Mouse (Mus musculus) midbrain, postnatal 0 days (tissue): ENCODE data around the gene Srsf6. TPM values are rescaled to one million over a fixed set of nuclear protein-coding genes. Genes with fewer than 3 reads are reported as not detected.

ENCODE experiments used
- ATAC-seq: fragments of 200-750 bp; cut with Nextera tagmentation; 2 replicates; pipeline ENCODE4 v1.8.0; 2017; ENCODE audit warnings: moderate number of reproducible peaks, mild to moderate bottlenecking, moderate TSS enrichment, moderate library complexity; ENCODE audit not compliant: low FRiP score
- DNase-seq: peaks from one replicate; pipeline ENCODE4 v3.0.0-alpha.2; 2015; ENCODE audit warnings: low spot score
- H3K27ac ChIP-seq: fragments of 300-500 bp; sonication (generic); 2 replicates; pipeline ENCODE4 v1.5.1; 2014; ENCODE audit warnings: low read depth, mild to moderate bottlenecking, low read length, mixed read lengths
- H3K27me3 ChIP-seq: fragments of 300-500 bp; sonication (generic); 2 replicates; pipeline ENCODE4 v1.6.1; 2014; ENCODE audit warnings: low read length, control low read depth, mixed read lengths; ENCODE audit not compliant: insufficient read depth
- H3K36me3 ChIP-seq: fragments of 300-500 bp; sonication (generic); 2 replicates; pipeline ENCODE4 v1.6.1; 2014; ENCODE audit warnings: low read length, control low read depth, mixed read lengths; ENCODE audit not compliant: insufficient read depth
- H3K4me1 ChIP-seq: fragments of 300-500 bp; sonication (generic); 2 replicates; pipeline ENCODE4 v1.6.1; 2014; ENCODE audit warnings: mild to moderate bottlenecking, control low read depth, antibody characterized with exemption, low read length, mixed read lengths; ENCODE audit not compliant: insufficient read depth
- H3K4me2 ChIP-seq: fragments of 300-500 bp; sonication (generic); 2 replicates; pipeline ENCODE4 v1.6.1; 2014; ENCODE audit warnings: low read depth, mild to moderate bottlenecking, low read length, mixed read lengths; ENCODE audit not compliant: poor library complexity, severe bottlenecking
- H3K4me3 ChIP-seq: fragments of 300-500 bp; sonication (generic); 2 replicates; pipeline ENCODE4 v1.5.1; 2014; ENCODE audit warnings: low read depth, mild to moderate bottlenecking, low read length, moderate library complexity
- H3K9ac ChIP-seq: fragments of 300-500 bp; sonication (generic); replicated peaks from 2 replicates; pipeline ENCODE4 v1.6.1; 2014; ENCODE audit warnings: mild to moderate bottlenecking, low read length, moderate library complexity, mixed read lengths; ENCODE audit not compliant: poor library complexity, severe bottlenecking
- H3K9me3 ChIP-seq: fragments of 300-500 bp; sonication (generic); 2 replicates; pipeline ENCODE4 v1.6.1; 2016; ENCODE audit warnings: low read length, control low read depth
- CTCF ChIP-seq: IDR thresholded peaks from 2 replicates; pipeline ENCODE4 v1.5.1; 2016; ENCODE audit warnings: antibody characterized with exemption, mild to moderate bottlenecking
- WGBS: fragments of 180-500 bp; shearing (Covaris S2); extraction: QIAGEN DNeasy Blood & Tissue Kit; methylation state at CpG from one replicate; pipeline ENCODE4 v1.1.7; 2014; 5-methylcytosine and 5-hydroxymethylcytosine counted together
- polyA plus RNA-seq: library from polyadenylated mRNA; unstranded; fragments of >200 nt; fragmentation: Nextera tagmentation; extraction: Ambion mirVana; gene quantifications from 2 replicates; pipeline ENCODE4 v1.2.1, GENCODE M21; 2015
- total RNA-seq: library from RNA; depleted of rRNA; stranded (reverse); fragments of >200 nt; gene quantifications from 2 replicates; pipeline ENCODE4 v1.2.3, GENCODE M21; 2014

The Srsf6 gene
- total and polyA plus RNA-seq, 2 experiments from 2014 or later, result 101 to 135 TPM

GRCm38 (mm10) chr2:162956843-162957242 lies 25.5 kb downstream of the Srsf6 start:
- H3K9ac ChIP-seq, result no peak overlapping the region
- no peaks in the 10 kb centered on the region for H3K4me1 ChIP-seq
- H3K36me3 ChIP-seq, result 0 out of 2 replicates have a peak, but pooled peaks cover 5% of the 10 kb centered on the region
- TF ChIP-seq CTCF, result peak; percentile 46
- 97% methylated on average over 2 of the region's 2 CpGs for WGBS
- DNase-seq (no peak), ATAC-seq (no peak)
- no peaks in the 10 kb centered on the region for H3K27me3 ChIP-seq
- H3K27ac ChIP-seq, result no peak overlapping the region
- H3K9me3 ChIP-seq, result no peaks in the 10 kb centered on the region
- H3K4me2 ChIP-seq, result no peak overlapping the region
- H3K4me3 ChIP-seq, result no peak overlapping the region

GRCm38 (mm10) chr2:162961321-162961720 lies 30.0 kb downstream of the Srsf6 start:
- no peak for ATAC-seq
- Histone ChIP-seq H3K4me2 (no peak overlapping the region), H3K9ac (no peak overlapping the region), H3K36me3 (peaks cover 12% of the 10 kb centered on the region), H3K4me1 (no peaks in the 10 kb centered on the region), H3K4me3 (no peak overlapping the region), H3K27me3 (no peaks in the 10 kb centered on the region), H3K27ac (no peak overlapping the region), H3K9me3 (no peaks in the 10 kb centered on the region)
- no peak for DNase-seq
- 76% methylated on average over 9 of the region's 10 CpGs for WGBS
- no peak for TF ChIP-seq CTCF

- Histone ChIP-seq H3K9me3 (no peaks in the 10 kb centered on the region), H3K27ac (no peak overlapping the region), H3K4me1 (no peaks in the 10 kb centered on the region), H3K4me2 (no peak overlapping the region), H3K4me3 (no peak overlapping the region), H3K36me3 (peaks cover 20% of the 10 kb centered on the region), H3K9ac (no peak overlapping the region), H3K27me3 (no peaks in the 10 kb centered on the region)
- TF ChIP-seq CTCF, result no peak
- WGBS, result 92% methylated on average over 2 of the region's 2 CpGs
- ATAC-seq, result no peak
- DNase-seq, result no peak
Measured at GRCm38 (mm10) chr2:162966734-162967133, 35.4 kb downstream of the Srsf6 start.

DNA sequence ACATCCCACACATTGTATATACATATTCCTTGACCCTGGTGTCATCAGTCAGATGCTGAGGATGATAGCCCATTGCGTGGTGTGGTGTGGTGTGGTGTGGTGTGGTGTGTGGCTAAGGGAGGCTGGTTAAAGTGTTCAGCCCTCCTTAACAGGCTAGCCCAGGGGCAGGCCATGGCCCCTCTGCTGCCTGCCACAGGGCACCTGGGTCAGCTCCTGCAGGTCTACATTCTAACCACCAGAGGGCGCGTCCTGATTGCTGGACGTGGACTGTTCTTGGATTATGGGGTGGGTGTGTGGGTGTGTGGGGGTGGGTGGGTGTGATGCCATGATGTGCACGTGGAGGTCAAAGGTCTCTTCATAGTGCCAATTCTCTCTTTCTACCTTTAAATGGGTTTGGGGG lies 37.0 kb downstream of the Srsf6 start:
- no peak overlapping the region for H3K27ac ChIP-seq
- peak; percentile 82 for TF ChIP-seq CTCF
- no peaks in the 10 kb centered on the region for H3K9me3 ChIP-seq
- ATAC-seq (peak; percentile 31; the same call in 1 of the 2 replicates), DNase-seq (peak; percentile 33)
- H3K36me3 ChIP-seq, result peaks cover 20% of the 10 kb centered on the region
- no peaks in the 10 kb centered on the region for H3K27me3 ChIP-seq
- no peak overlapping the region for H3K4me2 ChIP-seq
- no peak overlapping the region for H3K9ac ChIP-seq
- H3K4me3 ChIP-seq, result no peak overlapping the region
- WGBS, result 12% methylated on average over 5 of the region's 5 CpGs
- no peaks in the 10 kb centered on the region for H3K4me1 ChIP-seq

DNA sequence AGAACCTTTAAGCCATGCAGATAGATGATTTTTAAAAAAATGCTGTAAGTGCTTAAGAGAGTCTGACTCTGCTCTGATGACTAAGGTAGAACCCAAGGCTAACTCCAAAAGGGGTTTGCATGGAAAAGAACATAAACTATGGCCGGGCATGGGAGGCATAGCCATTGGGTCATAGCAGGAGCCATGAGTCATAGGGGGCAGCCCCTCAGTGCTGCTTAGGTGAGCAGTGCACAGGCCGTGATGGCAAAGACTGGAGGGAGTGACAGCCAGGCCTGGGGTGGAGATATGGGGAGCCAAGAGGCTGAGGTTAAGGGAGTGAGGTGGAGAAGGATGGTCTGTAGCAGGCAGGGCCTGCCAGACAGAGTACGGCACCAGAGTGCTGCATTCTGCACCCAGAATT lies 37.8 kb downstream of the Srsf6 start:
- no peak for DNase-seq
- TF ChIP-seq CTCF, result no peak
- 89% methylated on average over 3 of the region's 3 CpGs for WGBS

DNA sequence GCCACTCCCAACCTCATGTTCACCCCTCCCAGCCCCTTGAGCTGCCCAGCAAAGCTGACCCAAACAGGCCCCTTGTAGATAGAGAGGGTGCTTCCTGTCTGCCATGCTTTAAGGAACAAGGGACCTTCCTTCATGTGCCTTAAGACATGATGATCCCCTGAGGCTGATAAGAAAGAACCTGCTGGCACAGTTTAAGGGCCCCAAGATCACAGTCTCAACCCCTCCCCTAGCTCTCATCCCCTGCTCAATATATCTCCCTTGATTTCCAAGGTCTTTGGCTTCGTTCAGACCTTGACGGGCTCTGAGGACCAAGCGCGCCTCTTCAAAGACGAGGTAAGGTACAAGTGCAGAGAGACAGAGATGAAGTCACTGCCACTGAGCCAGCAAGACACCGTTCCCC lies 39.6 kb downstream of the Srsf6 start:
- no peak for TF ChIP-seq CTCF
- H3K4me2 ChIP-seq, result no peak overlapping the region
- ATAC-seq (no peak), DNase-seq (no peak)
- no peak overlapping the region for H3K4me3 ChIP-seq
- H3K36me3 ChIP-seq, result peaks cover 14% of the 10 kb centered on the region; the same call in 1 of the 2 replicates
- WGBS, result 91% methylated on average over 6 of the region's 6 CpGs
- H3K9me3 ChIP-seq, result no peaks in the 10 kb centered on the region
- H3K9ac ChIP-seq, result no peak overlapping the region
- no peaks in the 10 kb centered on the region for H3K27me3 ChIP-seq
- H3K4me1 ChIP-seq, result no peaks in the 10 kb centered on the region
- no peak overlapping the region for H3K27ac ChIP-seq

More for the DNA sequence above, 37.8 kb downstream of the Srsf6 start:
- Histone ChIP-seq H3K9me3 (no peaks in the 10 kb centered on the region), H3K27ac (no peak overlapping the region), H3K9ac (no peak overlapping the region), H3K4me3 (no peak overlapping the region), H3K4me2 (no peak overlapping the region), H3K27me3 (no peaks in the 10 kb centered on the region), H3K4me1 (no peaks in the 10 kb centered on the region), H3K36me3 (peaks cover 20% of the 10 kb centered on the region; the same call in 1 of the 2 replicates)
- no peak for ATAC-seq
